Mouse (Mus musculus): ENCODE results near the gene Rdh19. TPM values are rescaled to one million over a fixed set of nuclear protein-coding genes. Genes with fewer than 3 reads are reported as not detected.

Gene Rdh19
- total and polyA plus RNA-seq, 3 experiments, result not detected

DNA sequence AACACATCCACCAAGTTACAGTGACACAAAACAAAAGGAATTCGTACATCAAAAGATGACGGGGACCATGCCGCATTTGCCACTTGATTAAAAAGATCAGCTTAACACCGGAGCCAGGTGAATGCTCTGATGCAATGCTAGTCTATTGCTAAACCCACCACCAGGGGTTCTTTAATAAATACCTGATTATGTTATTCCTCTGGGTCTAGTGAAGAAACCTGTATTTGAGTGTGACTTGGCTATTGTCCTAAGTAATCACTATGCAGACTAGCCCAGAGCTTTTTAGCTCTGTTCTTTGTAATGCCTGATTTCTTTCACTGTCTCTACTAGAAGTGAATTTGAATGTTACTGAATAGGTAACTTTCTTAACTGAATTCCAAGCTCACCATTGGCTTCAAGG, 31.3 kb downstream of the Rdh19 start:
- Histone ChIP-seq H3K36me3 (replicated peaks in 1 of 2; ENCODE audit: control insufficient read depth in 1 of 2, insufficient read depth in 1 of 2, low read length in 1 of 2) (no peaks in the 10 kb centered on the region), H3K4me3 (replicated peaks in 1 of 3; ENCODE audit: low read depth in 2 of 3, low read length in 2 of 3, poor library complexity in 1 of 3) (no peak overlapping the region), H3K27ac (ENCODE audit: insufficient read depth, low read depth) (no peak overlapping the region), H3K4me1 (ENCODE audit: control insufficient read depth in 1 of 2, insufficient read depth in 2 of 2) (peaks cover 0 to 12% of the 10 kb centered on the region in 2 experiments; a peak in 1 of 4 replicates), H3K79me2 (replicated peaks; ENCODE audit: control insufficient read depth, extremely low read depth, insufficient read depth, poor library complexity, severe bottlenecking) (no peaks in the 10 kb centered on the region), H3K27me3 (replicated peaks) (peaks cover 17% of the 10 kb centered on the region), H3K9me3 (replicated peaks; ENCODE audit: low read length) (no peaks in the 10 kb centered on the region), H3K9ac (ENCODE audit: insufficient read depth, low read depth) (no peak overlapping the region), H3K4me2 (ENCODE audit: insufficient read depth, low read depth, poor library complexity, severe bottlenecking) (no peak overlapping the region)
- TF ChIP-seq HCFC1 (IDR thresholded peaks at IDR 0.05; ENCODE audit: low read depth, low read length) (no peak), E2F4 (IDR thresholded peaks at IDR 0.05; ENCODE audit: insufficient replicate concordance, low read depth, low read length) (no peak), MYC (IDR thresholded peaks at IDR 0.05; ENCODE audit: low read depth, low read length) (no peak), NRF1 (IDR thresholded peaks at IDR 0.05; ENCODE audit: low read depth, low read length) (no peak), MEF2A (IDR thresholded peaks at IDR 0.05; ENCODE audit: borderline replicate concordance, low read depth, low read length) (no peak), POLR2A (IDR thresholded peaks at IDR 0.05; ENCODE audit: low read depth, low read length) (no peak), MAZ (IDR thresholded peaks at IDR 0.05; ENCODE audit: low read depth, low read length) (no peak), ELF1 (IDR thresholded peaks at IDR 0.05; ENCODE audit: low read depth, low read length) (no peak), ZC3H11A (IDR thresholded peaks at IDR 0.05; ENCODE audit: low read depth, low read length) (no peak), ZKSCAN1 (IDR thresholded peaks at IDR 0.05; ENCODE audit: borderline replicate concordance, low read depth, low read length) (no peak), MXI1 (IDR thresholded peaks at IDR 0.05; ENCODE audit: low read depth, low read length) (no peak), ZMIZ1 (IDR thresholded peaks at IDR 0.05; ENCODE audit: low read depth, low read length) (no peak), JUN (IDR thresholded peaks at IDR 0.05; ENCODE audit: insufficient read depth, low read depth, low read length) (no peak), MAFK (IDR thresholded peaks at IDR 0.05; ENCODE audit: insufficient replicate concordance, low read length) (no peak), IRF4 (IDR thresholded peaks at IDR 0.05; ENCODE audit: low read depth, low read length) (no peak), SIN3A (IDR thresholded peaks at IDR 0.05; ENCODE audit: low read length) (no peak)
- dilution Hi-C loops (cut with MboI; ENCODE audit: extremely low pct_ligation_motif_present, extremely low pct_unique_long_range_greater_than_20kb, low sequenced_read_pairs), result no loop called here
- no peak for DNase-seq (ENCODE audit: extremely low read depth)
- in situ Hi-C loops (cut with MboI; ENCODE audit: low pct_ligation_motif_present, low pct_unique_long_range_greater_than_20kb, low sequenced_read_pairs), result no loop called here

DNA sequence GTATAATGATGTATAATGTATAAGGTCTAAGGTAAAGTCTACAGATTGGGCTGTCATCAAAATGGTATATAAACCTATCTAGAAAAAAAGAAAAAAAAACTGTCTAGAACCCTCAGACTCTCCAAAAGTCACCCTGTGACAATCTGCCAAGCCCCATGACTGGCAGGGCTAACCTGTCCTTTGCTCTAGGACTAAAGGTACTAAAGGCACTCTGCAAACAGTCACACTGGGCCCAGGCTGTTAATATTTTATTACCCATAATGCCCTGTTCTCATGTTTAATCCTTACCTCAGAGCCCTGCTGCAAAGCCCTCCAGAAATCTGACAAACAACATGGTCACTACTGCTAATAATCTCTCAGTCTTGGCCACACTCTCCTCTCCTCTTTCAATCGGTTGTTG, 36.8 kb downstream of the Rdh19 start:
- H3K9ac ChIP-seq (ENCODE audit: insufficient read depth, low read depth), result no peak overlapping the region
- no peaks in the 10 kb centered on the region for H3K9me3 ChIP-seq (replicated peaks; ENCODE audit: low read length)
- H3K4me2 ChIP-seq (ENCODE audit: insufficient read depth, low read depth, poor library complexity, severe bottlenecking), result no peak overlapping the region
- H3K27me3 ChIP-seq (replicated peaks), result peaks cover 51% of the 10 kb centered on the region
- H3K4me3 ChIP-seq (replicated peaks in 1 of 3; ENCODE audit: low read depth in 2 of 3, low read length in 2 of 3, poor library complexity in 1 of 3), result no peak overlapping the region
- no peak for DNase-seq (ENCODE audit: extremely low read depth)
- no peak overlapping the region for H3K27ac ChIP-seq (ENCODE audit: insufficient read depth, low read depth)
- no peak for TF ChIP-seq TCF12 (IDR thresholded peaks at IDR 0.05; ENCODE audit: low read depth, low read length)
- no peak for TF ChIP-seq RCOR1 (conservative IDR thresholded peaks at IDR 0.05; ENCODE audit: low read depth, low read length)
- no peak for TF ChIP-seq SIN3A (IDR thresholded peaks at IDR 0.05; ENCODE audit: low read length)
- TF ChIP-seq CHD2 (IDR thresholded peaks at IDR 0.05; ENCODE audit: low read length), result no peak
- TF ChIP-seq MXI1 (IDR thresholded peaks at IDR 0.05; ENCODE audit: low read depth, low read length), result no peak
- no peak for TF ChIP-seq NRF1 (IDR thresholded peaks at IDR 0.05; ENCODE audit: low read depth, low read length)
- no peaks in the 10 kb centered on the region for H3K4me1 ChIP-seq (ENCODE audit: control insufficient read depth in 1 of 2, insufficient read depth in 2 of 2)
- no peaks in the 10 kb centered on the region for H3K36me3 ChIP-seq (replicated peaks in 1 of 2; ENCODE audit: control insufficient read depth in 1 of 2, insufficient read depth in 1 of 2, low read length in 1 of 2)
- no peaks in the 10 kb centered on the region for H3K79me2 ChIP-seq (replicated peaks; ENCODE audit: control insufficient read depth, extremely low read depth, insufficient read depth, poor library complexity, severe bottlenecking)
- in situ Hi-C loops (cut with MboI; ENCODE audit: low pct_ligation_motif_present, low pct_unique_long_range_greater_than_20kb, low sequenced_read_pairs), result no loop called here
- dilution Hi-C loops (cut with MboI; ENCODE audit: extremely low pct_ligation_motif_present, extremely low pct_unique_long_range_greater_than_20kb, low sequenced_read_pairs), result no loop called here

All from CH12.LX (cell line).